Mouse (Mus musculus): Measurements from ENCODE around the gene Bcdin3d.

GRCm38 (mm10) chr15:99421152-99421551 is 53.4 kb downstream of the Bcdin3d start:
- no peak for TF ChIP-seq CTCF (IDR thresholded peaks at IDR 0.05; ENCODE audit: low read depth, low read length)
- TF ChIP-seq POLR2A (IDR thresholded peaks at IDR 0.05; ENCODE audit: borderline replicate concordance, low read depth, low read length) = no peak
